Mouse (Mus musculus) adrenal gland, adult 8-10 months (tissue): ENCODE results near the gene Phactr3. TPM values are rescaled to one million over a fixed set of nuclear protein-coding genes. Genes with fewer than 3 reads are reported as not detected.

Experiments used
- DNase-seq: peaks from one replicate; pipeline ENCODE4 v3.0.0; 2022
- total RNA-seq, 4 experiments: library from RNA; stranded (reverse); gene quantifications; 2 replicates each; pipeline ENCODE4 v1.2.4; 2022

Phactr3 gene
- total RNA-seq, 4 experiments from 2014 or later, result 1.7 to 6.1 (median 3.5) TPM

GRCm38 (mm10) chr2:178137518-178137917 lies 18.7 kb downstream of the Phactr3 start:
- DNase-seq, result no peak

- DNase-seq, result no peak
Measured at GRCm38 (mm10) chr2:178141489-178141922, 22.7 kb downstream of the Phactr3 start.

DNA sequence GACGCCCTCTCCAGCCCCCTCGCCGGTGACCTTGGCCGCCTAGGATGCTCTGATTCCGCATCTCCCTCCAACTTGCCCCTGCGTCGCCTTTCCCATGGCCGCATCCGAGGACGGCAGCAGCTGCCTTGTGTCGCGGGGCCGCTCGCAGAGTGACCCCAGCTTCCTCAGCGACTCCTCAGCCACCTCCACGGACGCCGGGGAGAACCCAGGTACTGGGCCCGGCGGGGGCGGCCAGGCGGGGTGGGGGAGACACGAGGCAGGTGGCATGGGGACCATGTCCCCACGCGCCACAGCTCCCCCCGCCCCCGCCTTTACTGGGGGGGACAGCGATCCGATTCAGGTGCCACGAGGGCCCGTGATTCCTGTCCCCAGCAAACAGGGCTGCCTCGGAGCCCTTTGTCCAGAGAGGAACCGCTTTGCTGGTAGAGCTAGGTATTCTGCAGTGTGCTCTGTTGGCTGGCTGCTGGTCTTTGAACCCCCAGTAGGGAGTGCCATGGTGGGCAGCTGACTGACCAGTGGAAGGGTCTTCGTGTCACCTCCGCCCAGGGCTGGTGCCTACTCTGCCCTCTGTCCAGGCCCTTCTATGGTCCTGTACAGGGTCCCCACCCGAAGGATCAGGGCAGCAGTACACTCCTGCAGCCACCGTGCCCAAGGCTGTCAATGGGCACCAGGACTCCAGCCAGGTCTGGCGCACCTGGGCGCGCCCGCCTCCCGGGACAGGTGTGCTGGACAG lies 23.7 kb downstream of the Phactr3 start:
- no peak for DNase-seq

DNA sequence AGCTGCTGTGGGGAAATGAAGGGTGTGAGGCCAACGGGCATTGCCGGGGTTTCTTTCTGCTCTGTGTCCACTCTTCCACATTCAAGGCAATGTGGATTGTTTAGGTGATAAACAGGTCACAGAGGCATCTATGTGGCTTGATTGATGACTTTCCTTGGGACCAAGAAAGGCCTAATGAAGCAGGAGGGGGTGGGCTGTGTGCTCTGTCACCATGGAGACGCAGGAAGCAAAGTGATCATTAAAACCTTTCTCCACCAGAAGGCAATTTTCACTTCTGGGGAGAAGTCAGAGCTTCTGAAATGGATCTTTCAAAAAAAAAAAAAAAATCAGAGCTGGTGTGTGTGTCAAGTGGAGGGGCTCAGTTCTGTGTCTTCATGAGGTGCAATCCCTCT lies 24.2 kb downstream of the Phactr3 start:
- no peak for DNase-seq

DNA sequence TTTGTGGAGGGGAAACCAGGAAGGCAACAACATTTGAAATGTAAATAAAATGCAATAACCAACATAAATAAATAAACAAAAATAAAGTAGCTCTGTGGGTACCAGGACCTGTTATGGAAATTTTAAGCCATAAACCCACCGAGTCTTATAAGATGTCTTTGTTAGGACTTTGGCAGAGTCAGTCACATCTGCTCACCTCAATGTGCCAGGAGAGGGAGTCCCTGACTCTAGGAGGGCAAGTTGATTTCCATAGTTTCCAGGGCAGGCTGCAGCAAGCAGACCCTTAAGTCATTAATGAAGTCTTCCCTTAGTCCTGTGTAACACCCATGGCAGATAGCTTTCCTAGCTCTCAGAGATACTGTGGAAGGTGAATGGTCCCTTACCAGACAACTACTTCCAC lies 25.1 kb downstream of the Phactr3 start:
- no peak for DNase-seq

GRCm38 (mm10) chr2:178149312-178149711 lies 30.5 kb downstream of the Phactr3 start:
- no peak for DNase-seq

- DNase-seq, result no peak
Measured at GRCm38 (mm10) chr2:178150697-178151096, 31.9 kb downstream of the Phactr3 start.

DNA sequence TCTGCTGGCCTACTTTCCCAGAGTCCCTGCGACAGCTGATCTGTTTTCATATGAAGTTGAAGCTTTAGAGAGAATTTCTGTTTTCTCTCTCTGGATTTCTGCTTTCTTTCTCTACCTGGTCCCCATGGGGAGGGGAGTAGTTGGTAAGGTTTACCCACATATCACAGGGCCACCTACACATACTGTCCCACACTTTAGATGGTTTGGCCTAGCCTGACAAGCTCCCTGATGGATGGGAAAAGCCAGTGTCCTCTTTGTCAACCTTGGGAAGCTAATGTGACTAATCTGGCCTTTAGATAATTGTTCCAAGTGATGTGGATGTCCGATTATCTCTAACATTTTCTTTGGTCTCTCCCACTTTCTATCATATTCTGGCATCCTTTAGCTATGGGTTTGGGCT lies 34.8 kb downstream of the Phactr3 start:
- peak; percentile 10 for DNase-seq

DNA sequence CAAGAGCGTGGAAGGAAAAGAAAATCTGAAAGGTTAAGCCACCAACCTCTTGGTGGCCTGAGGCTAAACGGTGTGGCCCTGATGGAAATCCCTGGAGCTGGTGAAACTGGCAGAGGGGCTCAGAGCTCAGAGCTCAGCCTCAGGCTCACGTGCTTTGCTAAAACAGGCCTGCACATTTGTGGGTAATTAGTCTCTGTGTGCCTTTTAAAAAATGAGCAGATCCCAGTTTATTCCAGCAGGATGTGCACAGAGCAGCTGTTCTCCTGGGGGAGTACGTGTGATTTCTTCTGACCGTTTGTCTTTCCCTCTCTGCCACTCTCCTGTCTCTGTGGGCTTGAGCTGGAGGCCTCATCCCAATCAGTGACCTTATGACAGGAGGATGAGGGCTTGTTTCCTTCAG lies 35.4 kb downstream of the Phactr3 start:
- DNase-seq, result no peak

DNA sequence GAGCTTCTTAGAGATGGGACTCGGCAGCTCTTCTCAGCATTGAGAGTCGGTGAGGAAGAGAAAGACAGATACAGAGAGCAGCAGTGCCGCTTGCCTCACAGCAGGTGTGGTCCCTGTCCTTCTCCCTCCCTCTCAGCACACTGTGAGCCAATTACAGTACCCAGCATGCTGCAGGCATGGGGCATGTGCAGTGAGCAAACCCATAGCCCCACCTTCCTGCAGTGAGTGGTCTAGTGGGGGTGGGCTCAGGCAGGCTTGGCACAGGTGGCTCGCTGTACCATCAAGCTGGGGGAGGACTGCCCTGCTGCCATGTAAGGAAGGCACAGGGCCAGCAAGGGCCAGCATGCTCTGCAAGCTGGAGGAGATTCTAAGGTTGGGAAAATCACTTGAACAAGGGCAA lies 35.8 kb downstream of the Phactr3 start:
- no peak for DNase-seq

DNA sequence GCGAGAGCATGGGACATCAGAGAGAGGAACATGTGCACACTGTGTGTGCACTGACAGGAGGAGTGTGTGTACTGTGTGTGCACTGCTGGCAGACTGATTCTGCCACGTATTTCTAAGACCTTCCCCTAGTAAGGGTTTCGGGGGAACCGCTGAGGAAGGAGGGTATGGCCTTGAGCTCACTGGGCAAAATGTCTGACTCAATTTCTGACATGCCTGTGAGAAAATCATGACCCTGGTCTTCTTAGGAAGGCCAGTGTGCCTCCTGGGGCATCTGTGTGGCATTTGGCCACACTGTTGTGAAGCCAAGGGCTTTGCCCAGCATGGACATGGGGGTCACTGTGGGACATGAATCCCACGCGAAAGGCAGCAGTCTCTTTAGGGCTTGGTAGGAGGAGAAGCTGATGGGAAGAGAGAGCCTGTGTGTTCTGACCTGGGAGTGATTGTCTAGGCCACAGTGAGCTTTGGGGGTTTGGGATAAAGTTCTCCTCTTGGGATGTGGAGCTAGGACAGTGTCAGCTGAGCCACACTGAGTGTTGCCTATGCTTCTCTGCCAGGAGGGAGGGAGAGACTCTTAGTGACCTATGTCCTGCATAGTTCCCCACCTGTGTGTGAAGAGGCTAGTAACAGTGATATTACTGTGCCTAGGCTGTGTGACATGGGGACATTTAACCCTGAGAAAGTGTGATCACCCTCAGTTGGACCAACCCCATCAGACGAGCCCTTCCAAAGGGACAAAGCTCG lies 36.6 kb downstream of the Phactr3 start:
- peak; percentile 33 for DNase-seq

DNA sequence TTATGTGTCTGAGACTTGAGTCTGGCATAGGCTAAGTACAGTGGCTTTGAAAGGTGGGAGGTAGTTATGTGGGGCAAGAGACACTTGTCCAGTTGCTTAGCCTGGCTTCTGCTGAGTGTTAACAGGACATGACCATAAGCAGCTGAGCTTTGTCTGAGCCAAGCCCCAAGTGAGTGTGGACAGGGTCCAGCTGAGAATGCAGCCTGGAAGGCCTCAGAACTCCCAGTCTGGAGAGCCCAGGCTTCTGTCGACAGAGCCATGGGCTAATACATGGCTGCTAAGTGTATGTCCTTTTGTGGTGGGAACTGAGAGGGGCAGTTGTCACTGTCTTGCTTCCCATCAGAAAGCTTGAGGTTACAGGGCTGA lies 37.1 kb downstream of the Phactr3 start:
- no peak for DNase-seq

- DNase-seq, result no peak
Measured at GRCm38 (mm10) chr2:178158936-178159335, 40.2 kb downstream of the Phactr3 start.

DNA sequence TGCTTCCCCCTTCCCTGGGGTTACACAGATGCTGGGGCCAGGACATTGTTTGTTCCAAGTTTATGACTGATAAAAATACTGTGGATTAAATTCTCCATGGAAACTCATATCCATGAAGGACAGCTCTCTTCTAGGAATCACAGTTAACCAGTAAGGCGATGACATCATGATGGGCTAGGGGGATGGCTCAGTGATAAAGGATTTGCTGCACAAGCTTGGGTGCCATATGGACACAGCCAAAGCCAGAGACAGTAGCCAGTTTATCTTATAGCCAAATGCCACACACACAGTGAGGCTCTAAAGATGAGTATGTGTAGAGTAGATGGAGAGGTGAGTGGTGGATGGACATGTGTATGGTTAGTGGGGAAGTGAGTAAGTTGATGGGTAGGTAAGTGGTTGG lies 45.2 kb downstream of the Phactr3 start:
- DNase-seq, result no peak

- no peak for DNase-seq
Measured at GRCm38 (mm10) chr2:178165943-178166342, 47.2 kb downstream of the Phactr3 start.

- no peak for DNase-seq
Measured at GRCm38 (mm10) chr2:178169983-178170382, 51.2 kb downstream of the Phactr3 start.

- DNase-seq, result no peak
Measured at GRCm38 (mm10) chr2:178173951-178174350, 55.2 kb downstream of the Phactr3 start.

GRCm38 (mm10) chr2:178175286-178175931 lies 56.6 kb downstream of the Phactr3 start:
- no peak for DNase-seq

DNA sequence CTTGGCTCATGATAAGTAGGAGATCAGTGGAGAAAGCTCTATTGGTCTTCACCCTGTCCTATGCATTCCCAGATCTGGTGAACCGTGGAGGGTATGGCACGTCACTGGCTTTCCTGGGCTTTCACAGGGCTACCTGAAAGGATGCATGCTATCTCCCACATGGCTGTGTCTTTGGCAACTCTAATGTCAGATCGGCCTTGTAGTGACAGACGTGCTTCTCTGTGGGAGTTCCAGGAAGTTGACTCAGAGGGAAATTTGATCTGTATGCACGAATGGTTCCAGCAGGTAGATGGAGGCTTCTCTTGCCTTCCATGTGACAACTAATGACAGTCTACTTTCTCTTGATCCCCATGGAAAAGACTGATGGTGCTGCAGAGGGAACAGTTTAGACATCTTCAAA lies 65.5 kb downstream of the Phactr3 start:
- no peak for DNase-seq

DNA sequence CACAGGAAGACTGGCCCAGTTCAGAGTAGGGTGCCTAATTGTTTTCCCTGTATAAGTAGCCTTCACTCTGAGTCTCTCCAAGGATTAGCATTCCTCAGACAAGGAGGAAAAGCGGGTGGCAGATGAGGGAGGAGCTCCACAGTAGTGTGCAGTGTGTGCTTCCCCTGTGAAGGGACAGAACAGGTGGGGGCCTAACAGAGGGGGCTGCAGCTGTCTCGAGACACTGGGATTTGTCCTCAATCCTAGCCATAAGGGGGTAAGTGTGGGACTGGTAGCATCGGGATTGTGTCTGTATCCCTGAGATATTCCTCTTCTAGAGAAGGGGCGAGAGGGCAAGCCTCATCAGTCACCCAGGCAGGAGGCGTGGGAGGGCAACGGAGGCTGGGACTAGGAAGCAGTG lies 66.1 kb downstream of the Phactr3 start:
- no peak for DNase-seq

- DNase-seq, result no peak
Measured at GRCm38 (mm10) chr2:178188988-178189387, 70.2 kb downstream of the Phactr3 start.

GRCm38 (mm10) chr2:178192881-178193280 lies 74.1 kb downstream of the Phactr3 start:
- DNase-seq, result no peak

- DNase-seq, result no peak
Measured at GRCm38 (mm10) chr2:178193445-178193844, 74.7 kb downstream of the Phactr3 start.

- DNase-seq, result no peak
Measured at GRCm38 (mm10) chr2:178194908-178195307, 76.1 kb downstream of the Phactr3 start.
